Mouse (Mus musculus): Measurements from ENCODE around the gene Ubap2l. TPM values are rescaled to one million over a fixed set of nuclear protein-coding genes. Genes with fewer than 3 reads are reported as not detected.

Ubap2l gene
- polyA plus RNA-seq, 1 experiment = 95.2 TPM

DNA sequence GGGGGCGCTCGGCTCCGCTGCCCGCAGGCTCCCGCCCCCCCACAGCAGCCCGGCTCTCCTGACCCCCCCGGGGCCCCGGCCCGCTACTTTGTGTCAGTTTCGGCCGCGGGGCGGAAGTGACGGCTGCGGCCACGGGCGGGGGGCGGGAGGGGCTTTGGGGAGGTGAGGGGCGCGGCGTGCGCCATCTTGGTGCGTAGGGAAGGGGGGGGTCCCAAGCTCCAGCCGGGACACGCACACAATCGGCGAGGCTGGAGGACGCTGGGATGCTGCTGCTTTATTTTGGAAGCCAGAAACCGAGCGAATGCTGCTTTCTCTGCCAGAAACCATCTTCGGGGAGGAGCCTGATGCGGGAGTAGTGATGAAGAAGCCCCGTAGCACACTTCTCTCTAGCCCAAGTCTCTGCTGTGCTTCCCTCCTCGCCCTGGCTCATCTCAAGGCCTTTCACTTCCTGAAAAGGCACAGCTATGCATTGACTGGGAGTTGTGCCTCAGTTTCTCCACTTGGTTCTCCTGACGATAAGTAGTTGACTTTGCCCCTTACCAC is 89.1 kb downstream of the Ubap2l start, which contains the start of gene Atp8b2:
Gene Atp8b2, minus strand, starts transcription at position 288 of the 543 bp plus-strand sequence.
- peak; percentile 58 for DNase-seq
- peaks cover 12% of the 10 kb centered on the region; the same call in 1 of the 2 replicates for H3K4me1 ChIP-seq (ENCODE audit: control insufficient read depth, insufficient read depth, low read length)
- WGBS = 1% methylated on average over 31 of the region's 35 CpGs
- TF ChIP-seq POLR2A (IDR thresholded peaks at IDR 0.05; ENCODE audit: borderline replicate concordance, extremely low read depth, low read depth, low read length) (peak; percentile 84; the same call in 1 of the 2 replicates), CTCF (IDR thresholded peaks at IDR 0.05; ENCODE audit: insufficient read depth, low read length) (no peak)
- peak within 1 kb of the TSS; percentile 95 for H3K4me3 ChIP-seq (replicated peaks; ENCODE audit: extremely low read depth, low read depth, low read length)

DNA sequence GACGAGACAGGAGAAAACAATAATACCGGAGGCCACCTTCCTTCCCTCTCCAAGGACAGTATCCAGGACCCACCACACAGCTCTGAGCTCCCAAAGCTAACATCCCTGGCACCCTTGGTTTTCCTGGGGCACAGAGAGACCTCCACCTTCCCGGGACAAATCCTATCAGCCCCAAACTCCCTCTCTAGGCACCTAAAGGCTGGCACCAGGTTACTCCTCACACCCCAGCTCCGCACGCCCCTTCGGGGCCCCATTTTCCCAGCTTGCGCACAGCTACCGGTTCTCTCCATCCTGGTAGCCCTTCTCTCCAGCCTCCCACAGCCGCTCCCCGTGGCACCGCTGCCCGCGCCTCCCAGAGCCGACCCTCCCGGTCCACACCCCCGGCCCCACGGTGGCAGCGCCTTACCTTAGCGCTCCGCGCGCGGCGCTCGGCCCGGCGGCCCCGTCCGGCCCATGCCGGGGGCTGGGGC is 89.6 kb downstream of the Ubap2l start:
- Histone ChIP-seq H3K4me3 (replicated peaks; ENCODE audit: extremely low read depth, low read depth, low read length) (peak overlapping the region; percentile 95), H3K4me1 (ENCODE audit: control insufficient read depth, insufficient read depth, low read length) (peaks cover 12% of the 10 kb centered on the region; the same call in 1 of the 2 replicates)
- peak; percentile 48 for DNase-seq
- TF ChIP-seq POLR2A (IDR thresholded peaks at IDR 0.05; ENCODE audit: borderline replicate concordance, extremely low read depth, low read depth, low read length) (no peak), CTCF (IDR thresholded peaks at IDR 0.05; ENCODE audit: insufficient read depth, low read length) (no peak)
- 3% methylated on average over 29 of the region's 30 CpGs for WGBS

DNA sequence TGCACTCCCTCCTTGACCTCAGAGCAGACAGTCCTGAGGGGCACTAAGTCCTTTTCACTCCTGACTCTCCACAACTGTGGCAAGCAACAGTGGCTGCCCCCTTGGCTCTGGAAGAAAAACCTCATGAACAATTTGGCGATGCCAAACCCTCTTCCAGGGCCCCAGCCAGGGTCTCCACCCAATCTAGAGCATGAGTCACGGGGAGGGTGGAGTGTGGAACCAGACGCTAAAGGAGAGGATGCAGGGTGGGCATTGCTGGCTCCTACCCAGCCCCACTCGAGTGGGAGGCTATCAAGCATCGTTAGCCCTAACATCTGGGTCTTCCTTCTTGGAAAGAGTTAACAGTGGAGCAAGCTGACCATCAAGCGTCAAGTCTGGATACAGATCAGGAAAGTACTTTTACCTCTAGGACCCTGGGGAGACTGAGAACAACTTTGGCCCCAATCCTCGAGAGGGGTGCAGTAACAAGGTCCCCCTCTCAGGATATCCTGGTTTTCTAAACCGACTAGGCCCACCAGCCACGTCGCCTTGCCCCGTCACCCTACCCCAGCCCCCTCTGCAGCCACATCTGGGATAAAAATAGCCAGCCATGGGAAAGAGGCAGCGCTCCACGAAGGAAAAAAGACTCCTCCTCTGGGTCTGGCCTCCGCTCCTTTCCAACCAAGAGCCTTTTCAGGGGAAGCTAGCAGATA is 90.2 kb downstream of the Ubap2l start:
- DNase-seq = peak; percentile 17
- Histone ChIP-seq H3K4me1 (ENCODE audit: control insufficient read depth, insufficient read depth, low read length) (peaks cover 12% of the 10 kb centered on the region; the same call in 1 of the 2 replicates), H3K4me3 (replicated peaks; ENCODE audit: extremely low read depth, low read depth, low read length) (peak overlapping the region; percentile 95)
- 5% methylated on average over 14 of the region's 14 CpGs for WGBS
- TF ChIP-seq POLR2A (IDR thresholded peaks at IDR 0.05; ENCODE audit: borderline replicate concordance, extremely low read depth, low read depth, low read length) (no peak), CTCF (IDR thresholded peaks at IDR 0.05; ENCODE audit: insufficient read depth, low read length) (no peak)

DNA sequence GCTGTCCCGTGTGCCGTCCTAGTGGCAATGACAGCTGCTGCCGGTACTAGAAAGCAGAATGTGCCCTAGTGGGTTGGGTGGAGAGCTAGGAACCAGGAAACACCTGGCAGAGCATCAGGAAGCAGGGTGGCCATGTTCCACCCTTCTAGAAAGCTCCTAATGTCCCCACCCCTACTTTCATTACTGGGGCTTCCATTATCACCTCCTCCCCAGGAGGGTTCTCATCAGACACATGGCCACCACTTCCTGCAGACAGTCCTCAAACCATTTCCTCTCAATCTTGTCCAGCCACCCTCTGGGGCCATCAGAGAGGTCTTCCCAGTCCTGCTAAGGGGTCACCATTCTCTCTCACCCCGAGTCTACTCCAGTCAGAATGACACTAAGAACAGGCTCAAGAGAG is 91.0 kb downstream of the Ubap2l start:
- Histone ChIP-seq H3K4me3 (replicated peaks; ENCODE audit: extremely low read depth, low read depth, low read length) (no peak overlapping the region), H3K4me1 (ENCODE audit: control insufficient read depth, insufficient read depth, low read length) (peaks cover 12% of the 10 kb centered on the region; the same call in 1 of the 2 replicates)
- TF ChIP-seq CTCF (IDR thresholded peaks at IDR 0.05; ENCODE audit: insufficient read depth, low read length) (no peak), POLR2A (IDR thresholded peaks at IDR 0.05; ENCODE audit: borderline replicate concordance, extremely low read depth, low read depth, low read length) (no peak)
- no peak for DNase-seq
- 23% methylated on average over 4 of the region's 4 CpGs for WGBS

DNA sequence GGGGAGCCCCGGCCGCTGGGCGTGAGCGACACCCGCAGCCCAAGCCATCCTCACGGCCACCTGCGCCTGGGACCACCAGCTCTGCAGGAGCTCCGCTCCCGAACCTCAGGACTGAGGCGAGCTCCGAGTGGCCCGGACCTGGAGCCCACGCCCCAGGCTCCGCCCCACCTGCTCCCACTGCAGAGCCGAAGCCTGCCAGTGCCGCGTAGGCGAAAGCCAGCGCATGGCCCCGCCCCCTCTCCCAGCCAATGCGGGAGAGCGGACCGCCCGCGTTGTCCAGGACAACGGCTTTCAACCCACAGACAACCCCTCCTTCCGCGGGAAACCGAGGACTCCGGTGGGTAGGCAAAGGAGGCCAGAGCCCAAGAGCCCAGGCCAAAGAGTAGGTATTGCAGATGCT is 92.0 kb downstream of the Ubap2l start:
- peak; percentile 88 for DNase-seq
- 1% methylated on average over 30 of the region's 30 CpGs for WGBS
- Histone ChIP-seq H3K4me1 (ENCODE audit: control insufficient read depth, insufficient read depth, low read length) (peaks cover 12% of the 10 kb centered on the region; the same call in 1 of the 2 replicates), H3K4me3 (replicated peaks; ENCODE audit: extremely low read depth, low read depth, low read length) (peak overlapping the region; percentile 36)
- no peak for TF ChIP-seq POLR2A (IDR thresholded peaks at IDR 0.05; ENCODE audit: borderline replicate concordance, extremely low read depth, low read depth, low read length)
- TF ChIP-seq CTCF (IDR thresholded peaks at IDR 0.05; ENCODE audit: insufficient read depth, low read length) = no peak

DNA sequence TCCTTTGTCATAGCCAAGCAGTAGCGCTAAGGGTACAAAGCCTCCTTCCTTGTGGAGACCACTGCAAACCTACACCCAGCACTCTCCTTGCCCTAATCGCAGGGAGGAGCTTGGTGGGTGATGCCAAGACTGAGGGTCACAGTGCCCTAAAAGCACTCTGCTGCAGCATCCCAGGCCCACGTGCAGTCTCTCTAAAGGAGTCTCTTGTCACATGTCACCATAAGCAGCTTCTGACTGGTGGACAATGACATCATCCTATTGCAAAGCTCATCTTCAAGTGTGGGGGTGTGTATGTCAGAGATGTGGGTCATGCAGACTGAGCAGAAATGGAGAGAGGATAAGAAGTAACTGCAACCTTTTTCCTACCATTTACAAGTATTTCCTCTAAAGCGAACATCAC is 93.0 kb downstream of the Ubap2l start:
- DNase-seq = no peak
- WGBS = 79% methylated on average over 4 of the region's 4 CpGs
- Histone ChIP-seq H3K4me1 (ENCODE audit: control insufficient read depth, insufficient read depth, low read length) (peaks cover 12% of the 10 kb centered on the region; the same call in 1 of the 2 replicates), H3K4me3 (replicated peaks; ENCODE audit: extremely low read depth, low read depth, low read length) (no peak overlapping the region)
- no peak for TF ChIP-seq POLR2A (IDR thresholded peaks at IDR 0.05; ENCODE audit: borderline replicate concordance, extremely low read depth, low read depth, low read length)
- TF ChIP-seq CTCF (IDR thresholded peaks at IDR 0.05; ENCODE audit: insufficient read depth, low read length) = no peak

DNA sequence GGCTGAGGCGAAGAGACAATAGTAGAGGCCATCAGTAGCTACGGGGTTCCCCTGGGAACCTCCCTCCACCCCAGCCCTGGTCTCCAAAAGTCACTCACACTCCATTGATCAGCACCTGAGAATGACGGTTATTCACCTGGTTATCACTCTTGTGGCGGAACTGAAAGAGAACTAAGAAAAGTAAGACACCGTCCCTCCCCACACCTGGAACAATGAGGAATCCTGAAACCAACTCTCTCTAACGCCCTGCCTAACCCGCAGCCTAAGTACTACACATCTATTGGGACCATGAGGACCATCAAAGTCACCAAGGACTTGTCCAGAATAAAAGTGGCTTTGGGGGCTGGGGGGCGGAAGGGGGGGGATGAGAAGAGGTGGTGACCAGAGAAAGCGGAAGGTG is 94.5 kb downstream of the Ubap2l start:
- H3K4me1 ChIP-seq (ENCODE audit: control insufficient read depth, insufficient read depth, low read length) = peaks cover 12% of the 10 kb centered on the region; the same call in 1 of the 2 replicates
- TF ChIP-seq POLR2A (IDR thresholded peaks at IDR 0.05; ENCODE audit: borderline replicate concordance, extremely low read depth, low read depth, low read length) (no peak), CTCF (IDR thresholded peaks at IDR 0.05; ENCODE audit: insufficient read depth, low read length) (no peak)
- DNase-seq = no peak
- 94% methylated on average over 9 of the region's 9 CpGs for WGBS
- no peak overlapping the region for H3K4me3 ChIP-seq (replicated peaks; ENCODE audit: extremely low read depth, low read depth, low read length)

DNA sequence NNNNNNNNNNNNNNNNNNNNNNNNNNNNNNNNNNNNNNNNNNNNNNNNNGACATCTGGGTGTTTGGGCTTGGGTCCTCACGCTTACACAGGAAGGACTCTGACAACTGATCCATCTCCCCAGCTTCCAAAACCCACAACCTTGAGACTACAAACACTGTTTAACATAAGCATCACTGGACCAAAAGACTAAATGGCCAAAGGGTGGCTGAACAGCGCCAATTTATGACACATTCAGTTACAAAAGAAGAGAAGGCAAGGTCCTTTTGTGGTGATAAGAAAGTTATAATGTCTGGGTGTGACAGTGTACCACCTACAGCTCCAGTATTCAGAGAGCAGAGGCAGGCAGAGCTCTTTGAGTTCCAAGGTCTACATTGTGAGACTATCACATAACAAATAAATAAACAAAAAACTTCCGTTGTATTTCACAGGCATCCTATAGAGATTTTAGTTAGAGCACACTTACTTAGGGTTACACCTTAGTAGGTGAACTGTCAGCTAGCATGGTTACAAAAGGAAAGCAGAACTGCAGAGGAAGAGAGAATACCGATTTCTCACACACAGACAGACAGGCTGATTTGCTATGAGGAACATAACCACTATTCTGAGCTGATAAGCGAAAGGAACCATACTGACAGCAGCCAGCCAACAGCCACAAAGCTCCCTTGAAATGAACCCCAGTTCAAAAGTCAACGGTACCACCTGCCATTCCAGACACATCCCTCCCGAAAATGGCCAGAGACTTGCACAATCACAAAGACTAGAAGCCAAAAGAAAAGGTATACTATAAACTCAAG is 96.1 kb downstream of the Ubap2l start:
- DNase-seq = no peak
- H3K4me1 ChIP-seq (ENCODE audit: control insufficient read depth, insufficient read depth, low read length) = peaks cover 4% of the 10 kb centered on the region; the same call in 1 of the 2 replicates
- no peak overlapping the region for H3K4me3 ChIP-seq (replicated peaks; ENCODE audit: extremely low read depth, low read depth, low read length)
- 87% methylated on average over 7 of the region's 7 CpGs for WGBS
- TF ChIP-seq CTCF (IDR thresholded peaks at IDR 0.05; ENCODE audit: insufficient read depth, low read length) = no peak

DNA sequence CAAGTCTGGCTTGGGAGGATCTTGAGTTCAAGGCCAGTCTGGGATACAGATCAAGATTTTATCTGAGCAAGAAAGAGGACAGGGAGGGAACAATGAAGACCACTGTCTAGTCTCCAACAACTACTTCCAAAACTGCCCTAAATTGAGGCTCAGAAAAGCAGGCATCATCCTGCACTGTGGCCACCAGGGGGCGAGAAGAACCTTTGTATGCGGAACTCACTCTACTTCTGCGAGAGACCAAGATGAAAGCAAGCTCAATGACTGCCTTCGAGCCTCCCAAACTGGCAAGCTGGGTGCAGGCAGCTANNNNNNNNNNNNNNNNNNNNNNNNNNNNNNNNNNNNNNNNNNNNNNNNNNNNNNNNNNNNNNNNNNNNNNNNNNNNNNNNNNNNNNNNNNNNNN is 99.0 kb downstream of the Ubap2l start:
- peak; percentile 68 for DNase-seq
- Histone ChIP-seq H3K4me1 (ENCODE audit: control insufficient read depth, insufficient read depth, low read length) (no peaks in the 10 kb centered on the region), H3K4me3 (replicated peaks; ENCODE audit: extremely low read depth, low read depth, low read length) (no peak overlapping the region)
- TF ChIP-seq POLR2A (IDR thresholded peaks at IDR 0.05; ENCODE audit: borderline replicate concordance, extremely low read depth, low read depth, low read length) (no peak), CTCF (IDR thresholded peaks at IDR 0.05; ENCODE audit: insufficient read depth, low read length) (peak; percentile 94)
- under 1% methylated on average over 4 of the region's 4 CpGs for WGBS

Other genes with a start within 250 kb of the Ubap2l start
- 15.1 and 16.3 TPM in 2 replicates for gene She, start 221.3 kb downstream of the Ubap2l start, polyA plus RNA-seq (2012; rRNA removed)
- gene Il6ra, start 139.4 kb downstream of the Ubap2l start, polyA plus RNA-seq (2012; rRNA removed) = 19.8 and 22.6 TPM in 2 replicates
- gene Atp8b2, start 89.1 kb downstream of the Ubap2l start, polyA plus RNA-seq (2012; rRNA removed) = 31.9 and 52.7 TPM in 2 replicates
- 30.3 and 42.8 TPM in 2 replicates for gene Hax1, start 53.8 kb downstream of the Ubap2l start, polyA plus RNA-seq (2012; rRNA removed)
- 34.7 and 47.4 TPM in 2 replicates for gene 4933434E20Rik, start 992 bp downstream of the Ubap2l start, polyA plus RNA-seq (2012; rRNA removed)
- gene Tpm3, start 20.0 kb upstream of the Ubap2l start, polyA plus RNA-seq (2012; rRNA removed) = 133 and 219 TPM in 2 replicates
- 0.40 and 0.58 TPM in 2 replicates for gene Nup210l, start 51.5 kb upstream of the Ubap2l start, polyA plus RNA-seq (2012; rRNA removed)
- 725 and 918 TPM in 2 replicates for gene Rps27, start 161.0 kb upstream of the Ubap2l start, polyA plus RNA-seq (2012; rRNA removed)
- gene Rab13, start 161.1 kb upstream of the Ubap2l start, polyA plus RNA-seq (2012; rRNA removed) = 5.4 and 5.8 TPM in 2 replicates
- gene Jtb, start 179.0 kb upstream of the Ubap2l start, polyA plus RNA-seq (2012; rRNA removed) = 49.4 and 66.3 TPM in 2 replicates
- 2.0 TPM in 2 replicates for gene Creb3l4, start 190.9 kb upstream of the Ubap2l start, polyA plus RNA-seq (2012; rRNA removed)
- gene Slc39a1, start 195.5 kb upstream of the Ubap2l start, polyA plus RNA-seq (2012; rRNA removed) = 72.8 and 83.7 TPM in 2 replicates
- gene Crtc2, start 201.5 kb upstream of the Ubap2l start, polyA plus RNA-seq (2012; rRNA removed) = 60.2 and 77.4 TPM in 2 replicates
- gene Dennd4b, start 212.6 kb upstream of the Ubap2l start, polyA plus RNA-seq (2012; rRNA removed) = 37.5 and 39.6 TPM in 2 replicates
- gene Gatad2b, start 240.6 kb upstream of the Ubap2l start, polyA plus RNA-seq (2012; rRNA removed) = 21.5 and 26.0 TPM in 2 replicates

Measured in lung, adult 2 months (tissue).